Mouse (Mus musculus) MEL (cell line): Measurements from ENCODE around the gene Asb4. TPM values are rescaled to one million over a fixed set of nuclear protein-coding genes. Genes with fewer than 3 reads are reported as not detected.

Experiments
- DNase-seq: peaks from one replicate; pipeline ENCODE4 v3.0.0; 2011; ENCODE audit warnings: low read depth, low spot score
- H3K27ac ChIP-seq: 2 replicates; pipeline ENCODE4 v1.5.1; 2012; ENCODE audit warnings: low read depth, mild to moderate bottlenecking, control low read depth, low read length, moderate library complexity; ENCODE audit not compliant: control insufficient read depth
- H3K27me3 ChIP-seq, 2 experiments: fragments of 150-350 bp in 1 of 2; sonication (generic) in 1 of 2; 2 replicates each; pipeline ENCODE4 v1.6.1; 2012; ENCODE audit warnings: low read length in 2 of 2, mild to moderate bottlenecking in 2 of 2, improper control_type of control experiment in 1 of 2, moderate library complexity in 1 of 2; ENCODE audit not compliant: insufficient read depth in 2 of 2, control insufficient read depth in 1 of 2
- H3K36me3 ChIP-seq, 2 experiments: 2 replicates each; pipeline ENCODE4 v1.6.1; 2012 to 2014; ENCODE audit warnings: low read length in 2 of 2, improper control_type of control experiment in 1 of 2, inconsistent platforms in 1 of 2, mild to moderate bottlenecking in 1 of 2; ENCODE audit not compliant: insufficient read depth in 2 of 2, control insufficient read depth in 1 of 2
- H3K4me1 ChIP-seq, 2 experiments: fragments of 150-350 bp in 1 of 2; sonication (generic) in 1 of 2; 2 replicates each; pipeline ENCODE4 v1.6.1; 2012; ENCODE audit warnings: low read length in 2 of 2, improper control_type of control experiment in 1 of 2, mild to moderate bottlenecking in 1 of 2; ENCODE audit not compliant: insufficient read depth in 2 of 2, control insufficient read depth in 1 of 2
- H3K4me3 ChIP-seq, 2 experiments: fragments of 150-350 bp in 1 of 2; sonication (generic) in 1 of 2; 2 replicates each; pipeline ENCODE4 v1.5.1; 2012; ENCODE audit warnings: low read depth in 2 of 2, low read length in 2 of 2, mild to moderate bottlenecking in 2 of 2, moderate library complexity in 2 of 2, control low read depth in 1 of 2, improper control_type of control experiment in 1 of 2; ENCODE audit not compliant: control insufficient read depth in 1 of 2, insufficient read depth in 1 of 2
- H3K79me2 ChIP-seq: 2 replicates; pipeline ENCODE4 v1.6.1; 2012; ENCODE audit warnings: mild to moderate bottlenecking, low read length, moderate library complexity; ENCODE audit not compliant: control insufficient read depth, poor library complexity, insufficient read depth
- H3K9ac ChIP-seq: 2 replicates; pipeline ENCODE4 v1.6.1; 2012; ENCODE audit warnings: low read depth, mild to moderate bottlenecking, control low read depth, low read length, moderate library complexity; ENCODE audit not compliant: control insufficient read depth, poor library complexity, severe bottlenecking
- H3K9me3 ChIP-seq: fragments of 150-350 bp; sonication (generic); replicated peaks from 2 replicates; pipeline ENCODE4 v1.6.1; 2012; ENCODE audit warnings: mild to moderate bottlenecking, low read length, improper control_type of control experiment, moderate library complexity; ENCODE audit not compliant: insufficient read depth
- CHD1 ChIP-seq: IDR thresholded peaks from 2 replicates; pipeline ENCODE4 v1.6.1; 2012; ENCODE audit warnings: low read depth, mild to moderate bottlenecking, inconsistent platforms, low read length, improper control_type of control experiment
- E2F4 ChIP-seq: IDR thresholded peaks from 2 replicates; pipeline ENCODE4 v1.6.1; 2011; ENCODE audit warnings: low read depth, low read length, improper control_type of control experiment, borderline replicate concordance
- EP300 ChIP-seq, 2 experiments: IDR thresholded peaks; 2 replicates each; pipeline ENCODE4 v1.6.1; 2011; ENCODE audit warnings: improper control_type of control experiment in 2 of 2, low read length in 2 of 2, low read depth in 1 of 2, mild to moderate bottlenecking in 1 of 2
- ETS1 ChIP-seq: IDR thresholded peaks from 2 replicates; pipeline ENCODE4 v1.6.1; 2012; ENCODE audit warnings: low read depth, mild to moderate bottlenecking, inconsistent platforms, low read length, improper control_type of control experiment, moderate library complexity
- GATA1 ChIP-seq: IDR thresholded peaks from 2 replicates; pipeline ENCODE4 v1.6.1; 2011; ENCODE audit warnings: low read depth, low read length, improper control_type of control experiment
- HCFC1 ChIP-seq: IDR thresholded peaks from 2 replicates; pipeline ENCODE4 v1.6.1; 2012; ENCODE audit warnings: low read depth, mild to moderate bottlenecking, inconsistent platforms, low read length, improper control_type of control experiment, moderate library complexity
- KAT2A ChIP-seq: conservative IDR thresholded peaks from 2 replicates; pipeline ENCODE4 v1.6.1; 2012; ENCODE audit warnings: low read depth, low read length, improper control_type of control experiment, inconsistent platforms
- MAFK ChIP-seq: IDR thresholded peaks from 2 replicates; pipeline ENCODE4 v1.6.1; 2011; ENCODE audit warnings: low read depth, mild to moderate bottlenecking, low read length, improper control_type of control experiment, borderline replicate concordance
- MAZ ChIP-seq: IDR thresholded peaks from 2 replicates; pipeline ENCODE4 v1.6.1; 2012; ENCODE audit warnings: low read depth, mild to moderate bottlenecking, inconsistent platforms, low read length, improper control_type of control experiment
- MEF2A ChIP-seq: IDR thresholded peaks from 2 replicates; pipeline ENCODE4 v1.6.1; 2014; ENCODE audit warnings: low read depth, mild to moderate bottlenecking, inconsistent platforms, low read length, improper control_type of control experiment; ENCODE audit not compliant: poor library complexity, insufficient replicate concordance, severe bottlenecking; ENCODE audit errors: extremely low read depth
- MXI1 ChIP-seq: IDR thresholded peaks from 2 replicates; pipeline ENCODE4 v1.6.1; 2011; ENCODE audit warnings: mild to moderate bottlenecking, low read depth, low read length, improper control_type of control experiment
- MYC ChIP-seq: IDR thresholded peaks from 2 replicates; pipeline ENCODE4 v1.6.1; 2011; ENCODE audit warnings: low read depth, mild to moderate bottlenecking, low read length, improper control_type of control experiment, moderate library complexity
- NELFE ChIP-seq: IDR thresholded peaks from 2 replicates; pipeline ENCODE4 v1.6.1; 2011; ENCODE audit warnings: low read depth, low read length, improper control_type of control experiment
- POLR2AphosphoS2 ChIP-seq: IDR thresholded peaks from 2 replicates; pipeline ENCODE4 v1.6.1; 2011; ENCODE audit warnings: low read length, improper control_type of control experiment
- POLR2AphosphoS5 ChIP-seq: IDR thresholded peaks from 2 replicates; pipeline ENCODE4 v1.6.1; 2012; ENCODE audit warnings: low read depth, borderline replicate concordance, mild to moderate bottlenecking, inconsistent platforms, low read length, moderate library complexity, mixed read lengths
- RAD21 ChIP-seq: IDR thresholded peaks from 2 replicates; pipeline ENCODE4 v1.6.1; 2011; ENCODE audit warnings: mild to moderate bottlenecking, low read depth, low read length, improper control_type of control experiment
- RCOR1 ChIP-seq: IDR thresholded peaks from 2 replicates; pipeline ENCODE4 v1.6.1; 2012; ENCODE audit warnings: low read depth, mild to moderate bottlenecking, inconsistent platforms, low read length, improper control_type of control experiment
- SIN3A ChIP-seq: IDR thresholded peaks from 2 replicates; pipeline ENCODE4 v1.6.1; 2012; ENCODE audit warnings: low read length, improper control_type of control experiment, inconsistent platforms
- TAL1 ChIP-seq: IDR thresholded peaks from 2 replicates; pipeline ENCODE4 v1.6.1; 2012; ENCODE audit warnings: mild to moderate bottlenecking, inconsistent platforms, low read length, moderate library complexity, mixed read lengths
- TBP ChIP-seq: IDR thresholded peaks from 2 replicates; pipeline ENCODE4 v1.8.0; 2011; ENCODE audit warnings: low read depth, low read length, improper control_type of control experiment
- TCF12 ChIP-seq: IDR thresholded peaks from 2 replicates; pipeline ENCODE4 v1.6.1; 2014; ENCODE audit warnings: low read depth, mild to moderate bottlenecking, inconsistent platforms, low read length, improper control_type of control experiment, moderate library complexity
- USF1 ChIP-seq: IDR thresholded peaks from 2 replicates; pipeline ENCODE4 v1.6.1; 2014; ENCODE audit warnings: low read depth, mild to moderate bottlenecking, inconsistent platforms, low read length, improper control_type of control experiment, moderate library complexity
- ZC3H11A ChIP-seq: IDR thresholded peaks from 2 replicates; pipeline ENCODE4 v1.6.1; 2012; ENCODE audit warnings: low read depth, mild to moderate bottlenecking, inconsistent platforms, low read length, improper control_type of control experiment
- ZKSCAN1 ChIP-seq: IDR thresholded peaks from 2 replicates; pipeline ENCODE4 v1.6.1; 2012; ENCODE audit warnings: low read depth, mild to moderate bottlenecking, inconsistent platforms, low read length, improper control_type of control experiment, moderate library complexity
- ZMIZ1 ChIP-seq: IDR thresholded peaks from 2 replicates; pipeline ENCODE4 v1.6.1; 2012; ENCODE audit warnings: low read depth, mild to moderate bottlenecking, inconsistent platforms, low read length, improper control_type of control experiment, moderate library complexity
- ZNF384 ChIP-seq: IDR thresholded peaks from 2 replicates; pipeline ENCODE4 v1.6.1; 2012; ENCODE audit warnings: low read depth, mild to moderate bottlenecking, inconsistent platforms, low read length, improper control_type of control experiment
- polyA plus RNA-seq, 2 experiments: library from polyadenylated mRNA; stranded (reverse) in 1 of 2; unstranded in 1 of 2; fragments of >175 nt in 1 of 2; fragments of >200 nt in 1 of 2; gene quantifications; 2 replicates each; pipeline versions ENCODE4 v1.2.1 to v1.2.4; 2012; ENCODE audit warnings: low replicate concordance in 2 of 2, low read depth in 1 of 2; ENCODE audit not compliant: insufficient read length in 2 of 2, insufficient read depth in 1 of 2, missing spikeins in 1 of 2
- total RNA-seq: library from RNA; depleted of rRNA; stranded (reverse); fragments of 300-350 nt; gene quantifications from 2 replicates; pipeline ENCODE4 v1.2.3, GENCODE M21; 2012

The Asb4 gene
- total and polyA plus RNA-seq, 3 experiments = not detected

DNA sequence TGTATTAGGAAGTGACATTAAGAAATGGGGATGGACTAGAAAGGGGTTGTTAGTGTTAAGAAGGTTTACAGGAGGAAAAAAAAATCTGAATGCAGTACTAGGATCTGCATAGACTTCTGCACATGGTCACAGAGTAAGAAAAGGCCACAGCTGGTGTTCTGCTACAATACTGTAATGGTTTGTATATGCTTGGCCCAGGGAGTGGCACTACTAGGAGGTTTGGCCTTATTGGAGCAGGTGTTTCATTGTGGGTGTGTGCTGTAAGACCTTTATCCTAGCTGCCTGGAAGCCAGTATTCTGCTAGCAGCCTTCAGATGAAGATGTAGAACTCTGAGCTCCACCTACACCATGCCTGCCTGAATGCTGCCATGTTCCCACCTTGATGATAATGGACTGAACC lies 25.3 kb upstream of the Asb4 start:
- peaks cover 0 to 6% of the 10 kb centered on the region in 2 experiments; a peak in 2 of 4 replicates for H3K36me3 ChIP-seq
- peaks cover under 1 to 3% of the 10 kb centered on the region in 2 experiments; a peak in 2 of 4 replicates for H3K27me3 ChIP-seq
- H3K27ac ChIP-seq = no peak overlapping the region
- no peaks in the 10 kb centered on the region for H3K9me3 ChIP-seq
- no peak for DNase-seq
- H3K9ac ChIP-seq = no peak overlapping the region
- H3K79me2 ChIP-seq = no peaks in the 10 kb centered on the region
- TF ChIP-seq RAD21 = no peak
- TF ChIP-seq MAFK = no peak
- no peak for TF ChIP-seq ETS1
- no peak for TF ChIP-seq POLR2AphosphoS2
- no peak for TF ChIP-seq TCF12
- no peak for TF ChIP-seq RCOR1
- no peak for TF ChIP-seq SIN3A
- TF ChIP-seq POLR2AphosphoS5 = no peak
- H3K4me3 ChIP-seq = no peak overlapping the region
- peaks cover 3 to 7% of the 10 kb centered on the region in 2 experiments; a peak in 3 of 4 replicates for H3K4me1 ChIP-seq

GRCm38 (mm10) chr6:5360402-5360801 lies 22.8 kb upstream of the Asb4 start:
- peak; percentile 86 for TF ChIP-seq RCOR1
- TF ChIP-seq CHD1 = no peak
- no peak for TF ChIP-seq MEF2A
- TF ChIP-seq ZC3H11A = no peak
- peak; percentile 85 to 88 for TF ChIP-seq EP300 (IDR thresholded peaks at IDR 0.05; ENCODE audit: low read depth in 1 of 2, low read length in 2 of 2)
- TF ChIP-seq ZMIZ1 = no peak
- TF ChIP-seq KAT2A = no peak
- no peak for TF ChIP-seq E2F4
- TF ChIP-seq MAZ = no peak
- TF ChIP-seq NELFE = no peak
- peak; percentile 74 for TF ChIP-seq ETS1
- 0 out of 2 replicates have a peak, but pooled peaks have one; percentile 37 for TF ChIP-seq SIN3A
- TF ChIP-seq HCFC1 = no peak
- no peak for TF ChIP-seq POLR2AphosphoS2
- TF ChIP-seq ZKSCAN1 = no peak
- 0 out of 2 replicates have a peak, but pooled peaks have one; percentile 36 for TF ChIP-seq TBP
- TF ChIP-seq TCF12 = peak; percentile 92
- no peak for TF ChIP-seq MXI1
- TF ChIP-seq ZNF384 = peak; percentile 74
- peak; percentile 94 for TF ChIP-seq GATA1
- peak; percentile 52 for TF ChIP-seq TAL1
- no peak for TF ChIP-seq USF1
- no peak for TF ChIP-seq MYC
- TF ChIP-seq, all 39 proteins: peak for 9

More at GRCm38 (mm10) chr6:5360402-5360801, 22.8 kb upstream of the Asb4 start:
- peak; percentile 66 for DNase-seq
- Histone ChIP-seq H3K9me3 (no peaks in the 10 kb centered on the region), H3K4me1 (peaks cover 7% of the 10 kb centered on the region in 2 experiments; a peak in 3 of 4 replicates), H3K36me3 (peaks cover 0 to 6% of the 10 kb centered on the region in 2 experiments; a peak in 2 of 4 replicates), H3K9ac (no peak overlapping the region), H3K27ac (no peak overlapping the region), H3K79me2 (no peaks in the 10 kb centered on the region), H3K27me3 (no peaks in the 10 kb centered on the region), H3K4me3 (no peak overlapping the region)
